8 mouse cellular contexts compared by ENCODE assay signal in the genomic region with DNA sequence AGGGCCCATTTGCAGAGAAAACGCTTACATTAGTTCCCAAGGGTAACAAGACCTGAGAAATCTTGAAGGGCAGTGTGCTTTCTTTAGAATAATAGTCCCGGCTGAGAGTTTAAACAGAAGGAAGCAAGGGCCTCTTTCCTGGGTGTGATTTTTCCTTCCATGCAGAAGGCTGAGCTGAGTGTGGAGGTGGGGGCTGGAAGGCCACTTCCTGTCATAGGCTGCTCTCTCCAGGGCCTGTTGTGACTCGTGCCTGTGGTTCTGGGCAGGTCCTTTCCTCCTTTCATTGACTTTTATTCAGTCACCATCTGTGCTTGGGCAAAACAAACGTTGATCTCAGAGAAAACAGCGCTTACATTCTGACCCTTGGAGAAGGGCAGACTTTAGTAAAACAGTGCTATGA. TPM values are rescaled to one million over a fixed set of nuclear protein-coding genes. Genes with fewer than 3 reads are reported as not detected.
A peak's percentile ranks its signal among the peaks of the same experiment; 100 is the strongest.
DNase-seq lines count a peak whose midpoint lies in the region; ATAC-seq and TF ChIP-seq lines count a peak whose summit lies in the region.

No protein-coding gene starts in this region.

- no peaks in the 10 kb centered on the region for H3K79me2 ChIP-seq in heart, adult 2 months (replicated peaks; ENCODE audit: control insufficient read depth, insufficient read depth, low read length)

- peak; percentile 1 to 3 for DNase-seq in thymus, postnatal 36 days
- DNase-seq in thymus, postnatal 0 days (ENCODE audit: low spot score) = no peak
- peak; percentile 51 to 68 for DNase-seq in heart, adult 2 months
- peak; percentile 68 to 77 for DNase-seq in lung, adult 18-20 months
- DNase-seq in layer of hippocampus, adult 9-10 months (ENCODE audit: low spot score) = no peak
- no peak for DNase-seq in embryo, embryonic 9.5 days (ENCODE audit: extremely low spot score)

- peaks cover 7% of the 10 kb centered on the region for H3K4me1 ChIP-seq in heart, adult 2 months (ENCODE audit: control insufficient read depth, insufficient read depth, low read length)
- peaks cover 11% of the 10 kb centered on the region; the same call in 1 of the 2 replicates for H3K4me1 ChIP-seq in intestine, embryonic 16.5 days (ENCODE audit: control insufficient read depth, insufficient read depth, low read length)
- no peaks in the 10 kb centered on the region for H3K4me1 ChIP-seq in stomach, embryonic 15.5 days

- 29% methylated on average over 5 of the region's 5 CpGs for WGBS in heart, adult 2 months
- 39% methylated on average over 5 of the region's 5 CpGs for WGBS in intestine, embryonic 16.5 days
- 30% methylated on average over 5 of the region's 5 CpGs for WGBS in stomach, embryonic 15.5 days

- peak overlapping the region; percentile 98 for H3K27ac ChIP-seq in heart, adult 2 months
- peak overlapping the region; percentile 67; the same call in 1 of the 2 replicates for H3K27ac ChIP-seq in intestine, embryonic 16.5 days (ENCODE audit: low read length)
- H3K27ac ChIP-seq in stomach, embryonic 15.5 days = peak overlapping the region; percentile 89

- H3K4me3 ChIP-seq in heart, adult 2 months = peak overlapping the region; percentile 54
- H3K4me3 ChIP-seq in intestine, embryonic 16.5 days (ENCODE audit: low read length) = peak overlapping the region; percentile 62
- peak overlapping the region; percentile 46 for H3K4me3 ChIP-seq in stomach, embryonic 15.5 days (replicated peaks)

- peak overlapping the region; percentile 93; the same call in 1 of the 2 replicates for H3K4me2 ChIP-seq in intestine, embryonic 16.5 days (ENCODE audit: low read depth, low read length)
- H3K4me2 ChIP-seq in stomach, embryonic 15.5 days = peak overlapping the region; percentile 72

- TF ChIP-seq EP300 in heart, adult 2 months (IDR thresholded peaks at IDR 0.05; ENCODE audit: insufficient read depth, low read depth, low read length) = 0 out of 2 replicates have a peak, but pooled peaks have one; percentile 62

- no peaks in the 10 kb centered on the region for H3K27me3 ChIP-seq in heart, adult 2 months (ENCODE audit: control insufficient read depth, insufficient read depth, low read length)
- H3K27me3 ChIP-seq in intestine, embryonic 16.5 days (replicated peaks; ENCODE audit: control insufficient read depth, insufficient read depth, low read length) = no peaks in the 10 kb centered on the region
- H3K27me3 ChIP-seq in stomach, embryonic 15.5 days (replicated peaks) = no peaks in the 10 kb centered on the region

- peak overlapping the region; percentile 69 for H3K9ac ChIP-seq in heart, adult 2 months (ENCODE audit: low read depth, low read length)
- H3K9ac ChIP-seq in intestine, embryonic 16.5 days (ENCODE audit: low read depth, low read length) = peak overlapping the region; percentile 72
- no peak overlapping the region for H3K9ac ChIP-seq in stomach, embryonic 15.5 days

- intact Hi-C loops in heart, adult 2 months (cut with DNase I) = no loop called here

- no peak for TF ChIP-seq CTCF in heart, adult 2 months (IDR thresholded peaks at IDR 0.05)

- H3K36me3 ChIP-seq in heart, adult 2 months (ENCODE audit: control insufficient read depth, insufficient read depth, low read length) = peaks cover 19% of the 10 kb centered on the region
- no peaks in the 10 kb centered on the region for H3K36me3 ChIP-seq in intestine, embryonic 16.5 days (ENCODE audit: control insufficient read depth, insufficient read depth, low read length)
- no peaks in the 10 kb centered on the region for H3K36me3 ChIP-seq in stomach, embryonic 15.5 days

- ATAC-seq in intestine, embryonic 16.5 days = no peak; the same call in 1 of the 2 replicates
- no peak; the same call in 1 of the 2 replicates for ATAC-seq in stomach, embryonic 15.5 days (ENCODE audit: insufficient read depth, low FRiP score, low read depth)

- no peaks in the 10 kb centered on the region for H3K9me3 ChIP-seq in intestine, embryonic 16.5 days (ENCODE audit: control insufficient read depth, low read length)
- H3K9me3 ChIP-seq in stomach, embryonic 15.5 days = no peaks in the 10 kb centered on the region

- TF ChIP-seq POLR2A in heart, adult 2 months (IDR thresholded peaks at IDR 0.05; ENCODE audit: insufficient read depth, low read depth, low read length) = 0 out of 2 replicates have a peak, but pooled peaks have one; percentile 28

RNA-seq across cellular contexts. Expression of a gene that starts 1.2 kb away (rescaled TPM):
- 10.4 and 11.1 TPM in 2 replicates for polyA plus RNA-seq in thymus, postnatal 0 days (2015; fragmentation: Nextera tagmentation; extraction: Ambion mirVana)
- total RNA-seq in heart, adult 2 months (2021) = 10 to 100 TPM; 40.7 to 44.8 TPM
- polyA plus RNA-seq in heart, adult 2 months (2012; rRNA removed) = 54.2 and 69.5 TPM in 2 replicates
- 21.0 and 22.5 TPM in 2 replicates for polyA plus RNA-seq in intestine, embryonic 16.5 days (2015; fragmentation: Nextera tagmentation; extraction: Ambion mirVana)
- polyA plus RNA-seq in stomach, embryonic 15.5 days (2015; fragmentation: Nextera tagmentation; extraction: Ambion mirVana) = 43.4 and 52.2 TPM in 2 replicates

RNA-seq across cellular contexts. Expression of a gene that starts 24.0 kb away (rescaled TPM):
- 42.1 and 46.4 TPM in 2 replicates for polyA plus RNA-seq in thymus, postnatal 0 days (2015; fragmentation: Nextera tagmentation; extraction: Ambion mirVana)
- 100 to 1,000 TPM; 207 to 212 TPM for total RNA-seq in heart, adult 2 months (2021)
- 483 and 602 TPM in 2 replicates for polyA plus RNA-seq in heart, adult 2 months (2012; rRNA removed)
- polyA plus RNA-seq in intestine, embryonic 16.5 days (2015; fragmentation: Nextera tagmentation; extraction: Ambion mirVana) = 189 and 198 TPM in 2 replicates
- polyA plus RNA-seq in stomach, embryonic 15.5 days (2015; fragmentation: Nextera tagmentation; extraction: Ambion mirVana) = 304 and 345 TPM in 2 replicates

Comparison
In these comparisons a context has a peak if more than half of its experiments do, and no peak if none do; other contexts are left out.
1. DNase-seq: peak in thymus, postnatal 36 days (2 of 2), heart, adult 2 months (2 of 2) and lung, adult 18-20 months (2 of 2); none in thymus, postnatal 0 days (single experiment), layer of hippocampus, adult 9-10 months (single experiment) and embryo, embryonic 9.5 days (single experiment).
2. Peak in every context shown above with its lines, with median percentiles within 50 percentile points of each other: H3K27ac ChIP-seq and H3K4me3 ChIP-seq.